Mouse (Mus musculus) hindbrain, postnatal 0 days (tissue): Measurements from ENCODE around the gene Relt. TPM values are rescaled to one million over a fixed set of nuclear protein-coding genes. Genes with fewer than 3 reads are reported as not detected.

Source experiments
- ATAC-seq: fragments of 200-750 bp; cut with Nextera tagmentation; 2 replicates; pipeline ENCODE4 v1.8.0; 2017; ENCODE audit warnings: mild to moderate bottlenecking, moderate TSS enrichment, moderate library complexity
- DNase-seq: peaks from one replicate; pipeline ENCODE4 v3.0.0-alpha.2; 2015; ENCODE audit warnings: low spot score
- H3K27ac ChIP-seq: fragments of 300-500 bp; sonication (generic); 2 replicates; pipeline ENCODE4 v1.5.1; 2014; ENCODE audit warnings: mild to moderate bottlenecking
- H3K27me3 ChIP-seq: fragments of 300-500 bp; sonication (generic); 2 replicates; pipeline ENCODE4 v1.6.1; 2014; ENCODE audit warnings: low read length, mixed read lengths; ENCODE audit not compliant: insufficient read depth
- H3K36me3 ChIP-seq: fragments of 300-500 bp; sonication (generic); 2 replicates; pipeline ENCODE4 v1.6.1; 2014; ENCODE audit warnings: low read length, mixed read lengths; ENCODE audit not compliant: insufficient read depth
- H3K4me1 ChIP-seq: fragments of 300-500 bp; sonication (generic); 2 replicates; pipeline ENCODE4 v1.6.1; 2014; ENCODE audit warnings: antibody characterized with exemption, low read length, mixed read lengths; ENCODE audit not compliant: insufficient read depth
- H3K4me2 ChIP-seq: fragments of 300-500 bp; sonication (generic); 2 replicates; pipeline ENCODE4 v1.6.1; 2014; ENCODE audit warnings: low read depth, mild to moderate bottlenecking, low read length, moderate library complexity, mixed read lengths
- H3K4me3 ChIP-seq: fragments of 300-500 bp; sonication (generic); 2 replicates; pipeline ENCODE4 v1.5.1; 2014; ENCODE audit warnings: low read length
- H3K9ac ChIP-seq: fragments of 300-500 bp; sonication (generic); replicated peaks from 2 replicates; pipeline ENCODE4 v1.6.1; 2014; ENCODE audit warnings: mild to moderate bottlenecking, low read length, moderate library complexity, mixed read lengths
- H3K9me3 ChIP-seq: fragments of 300-500 bp; sonication (generic); 2 replicates; pipeline ENCODE4 v1.6.1; 2016; ENCODE audit warnings: low read length, mixed read lengths
- CTCF ChIP-seq: IDR thresholded peaks from 2 replicates; pipeline ENCODE4 v1.5.1; 2016; ENCODE audit warnings: antibody characterized with exemption, control low read depth, low read depth
- WGBS: fragments of 180-500 bp; shearing (Covaris S2); extraction: QIAGEN DNeasy Blood & Tissue Kit; methylation state at CpG from one replicate; pipeline ENCODE4 v1.1.7; 2014; 5-methylcytosine and 5-hydroxymethylcytosine counted together
- microRNA-seq, 2 experiments: library from miRNA; unstranded; fragments of <30 nt; microRNA quantifications; one replicate each; pipeline ENCODE4; 2016
- polyA plus RNA-seq: library from polyadenylated mRNA; unstranded; fragments of >200 nt; fragmentation: Nextera tagmentation; extraction: Ambion mirVana; gene quantifications from 2 replicates; pipeline ENCODE4 v1.2.1, GENCODE M21; 2015
- total RNA-seq: library from RNA; depleted of rRNA; stranded (reverse); fragments of >200 nt; gene quantifications from 2 replicates; pipeline ENCODE4 v1.2.3, GENCODE M21; 2014; rRNA removed

Relt gene
- total and polyA plus RNA-seq, 2 experiments from 2014 or later: 6.2 to 12.2 TPM

DNA sequence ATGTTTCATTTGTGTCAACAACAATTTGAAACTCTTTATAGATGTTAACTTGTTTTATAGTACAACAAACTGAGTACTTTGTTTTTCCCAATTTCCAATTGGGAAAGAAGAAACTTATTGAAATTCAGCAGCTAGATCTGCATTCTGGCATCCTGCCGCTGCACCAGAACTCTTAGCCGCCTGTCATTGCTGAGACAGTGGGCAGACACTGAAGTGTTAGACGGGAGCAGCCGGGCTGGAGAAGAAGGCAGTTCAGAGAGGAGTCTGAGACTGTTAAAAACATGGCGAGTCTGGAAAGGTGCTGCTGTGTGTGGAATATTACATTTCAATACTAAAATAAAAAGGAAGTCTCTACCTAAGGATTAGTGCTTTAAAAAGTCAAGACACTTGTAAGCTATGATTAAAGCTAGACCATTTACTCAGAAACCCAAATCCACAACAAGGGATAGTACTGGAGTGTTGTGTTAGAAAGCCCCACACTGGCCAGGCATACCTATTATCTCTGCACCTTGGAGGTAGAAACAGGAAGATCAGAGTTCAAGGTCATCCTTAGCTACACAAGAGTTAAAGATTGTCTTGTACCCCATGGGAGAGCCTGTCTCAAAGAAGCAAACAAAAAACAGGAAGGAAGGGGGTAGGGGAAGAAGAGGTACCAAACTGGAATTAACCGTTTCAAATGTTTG, 46.3 kb downstream of the Relt start:
- TF ChIP-seq CTCF: no peak
- DNase-seq: peak; percentile 49
- Histone ChIP-seq H3K4me2 (no peak overlapping the region), H3K4me1 (0 out of 2 replicates have a peak, but pooled peaks cover 6% of the 10 kb centered on the region), H3K4me3 (no peak overlapping the region), H3K9ac (no peak overlapping the region), H3K27ac (peak overlapping the region; percentile 34; the same call in 1 of the 2 replicates), H3K36me3 (no peaks in the 10 kb centered on the region), H3K9me3 (no peaks in the 10 kb centered on the region), H3K27me3 (no peaks in the 10 kb centered on the region)
- 34% methylated on average over 6 of the region's 6 CpGs for WGBS
- ATAC-seq: no peak

DNA sequence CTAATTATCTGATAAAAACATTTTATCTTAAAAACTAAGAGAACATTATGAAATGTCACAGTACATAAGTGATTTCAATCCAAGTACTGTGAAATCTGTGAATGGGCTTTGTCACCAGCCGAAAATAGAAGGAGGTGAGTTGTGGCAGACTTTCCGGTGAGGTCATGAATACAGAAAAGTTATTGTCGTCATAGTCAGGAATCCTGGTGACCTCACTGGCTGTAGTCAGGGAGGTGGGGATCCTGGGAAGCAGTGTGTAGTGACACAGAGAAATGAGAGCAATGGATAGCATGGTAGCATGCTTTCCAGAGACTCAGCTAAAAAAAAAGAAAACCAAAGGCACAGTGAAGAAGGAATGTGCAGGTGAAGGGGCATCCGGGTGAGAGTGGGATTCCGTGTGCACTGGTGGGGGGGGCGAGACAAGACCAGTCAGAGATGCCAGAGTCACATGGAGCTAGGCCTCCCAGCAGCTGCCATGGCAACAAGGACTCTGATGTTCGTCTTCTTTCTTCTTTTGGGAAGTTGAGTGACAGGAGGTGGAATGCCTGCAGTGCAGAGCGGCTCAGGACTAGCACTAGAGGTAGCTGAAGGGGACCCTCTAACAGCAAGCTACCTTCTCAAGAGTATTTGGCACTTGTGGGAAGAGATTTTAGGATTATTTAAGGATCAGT, 47.2 kb downstream of the Relt start:
- TF ChIP-seq CTCF: no peak
- 25% methylated on average over 8 of the region's 8 CpGs for WGBS
- Histone ChIP-seq H3K4me1 (0 out of 2 replicates have a peak, but pooled peaks cover 6% of the 10 kb centered on the region), H3K4me2 (no peak overlapping the region), H3K9me3 (no peaks in the 10 kb centered on the region), H3K27ac (no peak overlapping the region), H3K9ac (no peak overlapping the region), H3K4me3 (no peak overlapping the region), H3K27me3 (no peaks in the 10 kb centered on the region), H3K36me3 (no peaks in the 10 kb centered on the region)
- DNase-seq (peak; percentile 41), ATAC-seq (peak; percentile 70)

DNA sequence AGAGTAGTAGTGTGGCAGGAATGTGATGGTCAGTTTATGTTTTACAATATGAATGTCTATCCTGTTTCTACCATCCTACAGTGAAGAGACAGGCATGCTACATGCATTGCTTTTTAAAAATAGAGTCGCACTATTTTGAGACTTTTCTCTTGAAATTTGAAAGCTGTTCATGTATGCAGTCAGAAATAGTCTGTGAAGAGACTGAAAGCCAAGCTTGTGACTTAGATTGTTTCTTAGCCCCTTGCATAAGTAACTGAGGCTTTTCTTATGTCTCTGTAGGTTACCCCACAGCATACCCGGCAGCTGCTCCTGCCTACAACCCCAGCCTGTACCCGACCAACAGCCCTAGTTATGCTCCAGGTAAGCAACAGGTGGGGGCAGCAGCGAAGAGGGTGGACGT, 50.6 kb downstream of the Relt start:
- no peaks in the 10 kb centered on the region for H3K9me3 ChIP-seq
- 0 out of 2 replicates have a peak, but pooled peaks cover 5% of the 10 kb centered on the region for H3K4me1 ChIP-seq
- WGBS: 91% methylated on average over 5 of the region's 5 CpGs
- no peak overlapping the region for H3K4me3 ChIP-seq
- no peak for TF ChIP-seq CTCF
- H3K9ac ChIP-seq: no peak overlapping the region
- no peak overlapping the region for H3K27ac ChIP-seq
- H3K27me3 ChIP-seq: no peaks in the 10 kb centered on the region
- no peak overlapping the region for H3K4me2 ChIP-seq
- H3K36me3 ChIP-seq: no peaks in the 10 kb centered on the region
- ATAC-seq (no peak), DNase-seq (no peak)

DNA sequence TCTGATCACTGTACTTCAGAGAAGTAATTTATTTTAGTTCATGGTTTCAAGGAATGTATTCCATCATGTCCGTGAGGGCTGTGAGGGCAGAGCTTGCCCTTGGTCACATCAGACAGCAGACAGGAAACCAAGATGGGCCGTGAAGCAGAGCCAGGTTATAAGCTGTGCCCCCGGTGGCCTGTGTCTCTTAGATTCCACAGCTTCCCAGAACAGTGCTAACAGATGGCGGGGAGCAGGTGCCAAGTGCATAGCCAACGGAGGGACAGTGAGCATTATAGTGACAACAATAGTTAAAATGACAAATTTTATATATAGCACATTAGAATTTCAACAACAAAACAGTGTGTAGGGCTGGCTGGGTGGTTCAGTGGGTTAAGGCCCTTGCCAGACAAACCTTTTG, 51.3 kb downstream of the Relt start:
- Histone ChIP-seq H3K36me3 (no peaks in the 10 kb centered on the region), H3K4me2 (no peak overlapping the region), H3K9me3 (no peaks in the 10 kb centered on the region), H3K27me3 (no peaks in the 10 kb centered on the region), H3K4me1 (no peaks in the 10 kb centered on the region), H3K9ac (no peak overlapping the region), H3K4me3 (no peak overlapping the region), H3K27ac (no peak overlapping the region)
- TF ChIP-seq CTCF: no peak
- 42% methylated on average over 5 of the region's 5 CpGs for WGBS
- DNase-seq (peak; percentile 18), ATAC-seq (no peak)

DNA sequence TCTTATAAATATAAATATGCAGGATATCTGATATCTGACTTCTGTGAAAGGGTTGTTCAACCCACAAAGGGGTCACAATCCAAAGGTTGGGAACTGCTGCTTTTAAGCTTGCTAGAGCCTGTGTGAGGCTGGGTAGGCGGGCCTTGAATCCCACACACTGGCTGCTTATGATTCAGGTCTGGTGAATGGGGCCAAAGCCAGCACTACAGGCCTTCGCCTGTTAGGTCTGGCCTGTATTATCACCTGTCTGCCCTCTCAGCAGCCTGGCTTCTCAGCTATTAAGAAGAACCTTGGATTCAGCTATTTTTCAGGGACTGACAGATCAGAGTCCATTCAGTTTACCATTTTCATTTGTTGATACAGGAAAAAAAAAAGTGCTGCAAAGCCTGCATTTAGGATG, 57.9 kb downstream of the Relt start:
- DNase-seq (no peak), ATAC-seq (no peak)
- TF ChIP-seq CTCF: no peak
- Histone ChIP-seq H3K4me1 (no peaks in the 10 kb centered on the region), H3K4me3 (no peak overlapping the region), H3K27me3 (no peaks in the 10 kb centered on the region), H3K9me3 (no peaks in the 10 kb centered on the region), H3K4me2 (no peak overlapping the region), H3K9ac (no peak overlapping the region), H3K27ac (0 out of 2 replicates have a peak overlapping the region, but pooled peaks have one; percentile 8), H3K36me3 (no peaks in the 10 kb centered on the region)
- WGBS: 71% methylated on average over 2 of the region's 2 CpGs

DNA sequence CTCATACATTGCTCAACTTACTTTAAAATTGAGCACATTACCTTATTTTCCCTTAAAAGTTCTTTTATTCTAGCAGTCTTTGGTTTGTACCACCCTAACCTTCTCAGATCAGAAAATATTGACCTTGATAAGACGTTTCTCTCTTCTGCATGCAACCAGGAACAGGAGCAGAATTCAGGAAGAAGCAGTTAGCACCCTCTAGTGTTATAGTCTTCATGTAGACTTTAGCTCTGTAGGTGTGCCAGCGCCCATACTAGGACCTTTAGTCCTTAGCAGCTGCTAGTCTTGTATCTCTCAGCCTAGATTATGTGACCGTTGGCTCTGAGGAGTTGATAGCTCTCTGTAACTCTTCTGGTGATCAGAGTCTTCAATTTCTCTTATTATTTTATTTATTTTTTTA, 64.4 kb downstream of the Relt start:
- H3K4me2 ChIP-seq: no peak overlapping the region
- DNase-seq (peak; percentile 47), ATAC-seq (peak; percentile 38; the same call in 1 of the 2 replicates)
- H3K9me3 ChIP-seq: no peaks in the 10 kb centered on the region
- peak; percentile 63 for TF ChIP-seq CTCF
- no peaks in the 10 kb centered on the region for H3K4me1 ChIP-seq
- no peak overlapping the region for H3K9ac ChIP-seq
- H3K27ac ChIP-seq: no peak overlapping the region
- 61% methylated on average over 3 of the region's 3 CpGs for WGBS
- no peaks in the 10 kb centered on the region for H3K36me3 ChIP-seq
- no peak overlapping the region for H3K4me3 ChIP-seq
- H3K27me3 ChIP-seq: no peaks in the 10 kb centered on the region

Small RNA genes lying within 50 kb of the gene (microRNA-seq; reads per million reads assigned to microRNA genes)
- gene Mir3102: 50.4 to 56.2 reads per million in 2 experiments

Other genes starting within 250 kb of the Relt start
- 47.0 and 51.8 TPM in 2 replicates for gene Plekhb1, start 201.0 kb downstream of the Relt start, total RNA-seq
- gene Plekhb1, start 201.0 kb downstream of the Relt start, polyA plus RNA-seq: 40.4 and 49.3 TPM in 2 replicates
- gene Fam168a, start 156.8 kb downstream of the Relt start, total RNA-seq: 123 and 162 TPM in 2 replicates
- gene Fam168a, start 156.8 kb downstream of the Relt start, polyA plus RNA-seq: 98.2 and 116 TPM in 2 replicates
- gene Arhgef17, start 68.7 kb upstream of the Relt start, total RNA-seq: 72.3 and 74.5 TPM in 2 replicates
- gene Arhgef17, start 68.7 kb upstream of the Relt start, polyA plus RNA-seq: 8.1 and 10.1 TPM in 2 replicates
- 1.5 and 3.5 TPM in 2 replicates for gene P2ry6, start 111.2 kb upstream of the Relt start, total RNA-seq
- 3.4 and 3.6 TPM in 2 replicates for gene P2ry6, start 111.2 kb upstream of the Relt start, polyA plus RNA-seq
- 0.07 and 0.52 TPM in 2 replicates for gene P2ry2, start 149.4 kb upstream of the Relt start, total RNA-seq
- 0.51 and 0.95 TPM in 2 replicates for gene P2ry2, start 149.4 kb upstream of the Relt start, polyA plus RNA-seq
- 42.9 and 43.1 TPM in 2 replicates for gene Fchsd2, start 229.4 kb upstream of the Relt start, total RNA-seq
- 32.1 and 34.2 TPM in 2 replicates for gene Fchsd2, start 229.4 kb upstream of the Relt start, polyA plus RNA-seq